Mouse (Mus musculus) neural tube, embryonic 14.5 days (tissue): ENCODE results near the gene Olfr1047. TPM values are rescaled to one million over a fixed set of nuclear protein-coding genes. Genes with fewer than 3 reads are reported as not detected.

Experiments used
- ATAC-seq: fragments of 200-750 bp; cut with Nextera tagmentation; 2 replicates; pipeline ENCODE4 v1.8.0; 2017; ENCODE audit warnings: low read depth, mild to moderate bottlenecking, moderate TSS enrichment, moderate library complexity
- H3K27ac ChIP-seq: fragments of 300-500 bp; sonication (generic); 2 replicates; pipeline ENCODE4 v1.5.1; 2014; ENCODE audit warnings: low read depth, mild to moderate bottlenecking, control low read depth, low read length, moderate library complexity, mixed read lengths
- H3K27me3 ChIP-seq: fragments of 300-500 bp; sonication (generic); 2 replicates; pipeline ENCODE4 v1.6.1; 2014; ENCODE audit warnings: low read length; ENCODE audit not compliant: control insufficient read depth, insufficient read depth
- H3K36me3 ChIP-seq: fragments of 300-500 bp; sonication (generic); 2 replicates; pipeline ENCODE4 v1.6.1; 2014; ENCODE audit warnings: low read length, mixed read lengths; ENCODE audit not compliant: control insufficient read depth, insufficient read depth
- H3K4me1 ChIP-seq: fragments of 300-500 bp; sonication (generic); 2 replicates; pipeline ENCODE4 v1.6.1; 2014; ENCODE audit warnings: low read length; ENCODE audit not compliant: control insufficient read depth, insufficient read depth
- H3K4me2 ChIP-seq: fragments of 300-500 bp; sonication (generic); 2 replicates; pipeline ENCODE4 v1.6.1; 2014; ENCODE audit warnings: mild to moderate bottlenecking, low read depth, low read length, control low read depth
- H3K4me3 ChIP-seq: fragments of 300-500 bp; sonication (generic); 2 replicates; pipeline ENCODE4 v1.5.1; 2014; ENCODE audit warnings: low read depth, low read length, control low read depth, mixed read lengths
- H3K9ac ChIP-seq: fragments of 300-500 bp; sonication (generic); replicated peaks from 2 replicates; pipeline ENCODE4 v1.6.1; 2014; ENCODE audit warnings: low read depth, mild to moderate bottlenecking, control low read depth, low read length, mixed read lengths
- H3K9me3 ChIP-seq: fragments of 300-500 bp; sonication (generic); 2 replicates; pipeline ENCODE4 v1.6.1; 2016; ENCODE audit warnings: low read length; ENCODE audit not compliant: control insufficient read depth
- polyA plus RNA-seq: library from polyadenylated mRNA; unstranded; fragments of >200 nt; fragmentation: Nextera tagmentation; extraction: Ambion mirVana; gene quantifications from 2 replicates; pipeline ENCODE4 v1.2.1, GENCODE M21; 2014

The Olfr1047 gene
- polyA plus RNA-seq, 1 experiment from 2014 or later = not detected

DNA sequence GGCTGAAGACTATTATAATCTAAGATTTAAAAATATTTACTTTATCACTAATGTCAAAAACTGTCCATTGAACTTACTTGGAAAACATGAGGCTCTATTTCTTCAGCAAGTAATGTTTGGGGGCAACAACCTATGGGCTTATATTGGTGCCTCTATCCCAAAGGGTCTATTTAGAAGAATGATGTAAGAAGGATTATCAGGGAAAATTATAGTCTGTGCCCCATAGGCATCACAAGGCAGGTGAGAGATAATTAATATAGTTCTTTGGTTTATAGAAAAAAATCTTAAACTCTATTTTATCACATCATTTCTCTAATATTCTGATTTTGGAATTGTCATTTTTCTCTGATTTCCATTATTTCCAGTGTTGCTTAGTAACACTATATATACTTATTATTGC is 53.5 kb downstream of the Olfr1047 start, which contains the start of gene Olfr1044:
Gene Olfr1044 (minus strand): TSS at position 101 of the 400 bp plus-strand sequence.
- Histone ChIP-seq H3K9ac (no peak within 1 kb of the TSS), H3K27ac (no peak within 1 kb of the TSS), H3K4me1 (no peaks in the 10 kb centered on the region), H3K36me3 (no peaks in the 10 kb centered on the region), H3K9me3 (no peaks in the 10 kb centered on the region), H3K27me3 (no peaks in the 10 kb centered on the region), H3K4me3 (no peak within 1 kb of the TSS), H3K4me2 (no peak within 1 kb of the TSS)
- no peak for ATAC-seq

Other genes with a start within 250 kb of the Olfr1047 start
- gene Olfr1031, start 241.1 kb downstream of the Olfr1047 start, polyA plus RNA-seq = not detected in 2 replicates
- not detected in 2 replicates for gene Olfr1032, start 225.9 kb downstream of the Olfr1047 start, polyA plus RNA-seq
- not detected in 2 replicates for gene Olfr1033, start 210.8 kb downstream of the Olfr1047 start, polyA plus RNA-seq
- not detected in 2 replicates for gene Olfr1034, start 185.5 kb downstream of the Olfr1047 start, polyA plus RNA-seq
- gene Olfr1036, start 157.4 kb downstream of the Olfr1047 start, polyA plus RNA-seq = not detected in 2 replicates
- gene Olfr1037, start 144.0 kb downstream of the Olfr1047 start, polyA plus RNA-seq = not detected in 2 replicates
- not detected in 2 replicates for gene Olfr1039, start 95.5 kb downstream of the Olfr1047 start, polyA plus RNA-seq
- not detected in 2 replicates for gene Olfr1040, start 84.7 kb downstream of the Olfr1047 start, polyA plus RNA-seq
- not detected in 2 replicates for gene Olfr1042, start 69.6 kb downstream of the Olfr1047 start, polyA plus RNA-seq
- not detected in 2 replicates for gene Olfr1043, start 63.9 kb downstream of the Olfr1047 start, polyA plus RNA-seq
- not detected in 2 replicates for gene Olfr1044, start 53.6 kb downstream of the Olfr1047 start, polyA plus RNA-seq
- not detected in 2 replicates for gene Olfr52, start 45.7 kb downstream of the Olfr1047 start, polyA plus RNA-seq
- gene Olfr1045, start 28.4 kb downstream of the Olfr1047 start, polyA plus RNA-seq = not detected in 2 replicates
- gene Olfr1046, start 12.1 kb downstream of the Olfr1047 start, polyA plus RNA-seq = not detected in 2 replicates
- not detected in 2 replicates for gene Olfr1048, start 8.9 kb upstream of the Olfr1047 start, polyA plus RNA-seq
- gene Olfr1049, start 26.9 kb upstream of the Olfr1047 start, polyA plus RNA-seq = not detected in 2 replicates
- gene Olfr1051, start 47.7 kb upstream of the Olfr1047 start, polyA plus RNA-seq = not detected in 2 replicates
- not detected in 2 replicates for gene Olfr1052, start 61.1 kb upstream of the Olfr1047 start, polyA plus RNA-seq
- gene Olfr1053, start 83.9 kb upstream of the Olfr1047 start, polyA plus RNA-seq = not detected in 2 replicates
- not detected in 2 replicates for gene Olfr1054, start 104.0 kb upstream of the Olfr1047 start, polyA plus RNA-seq
- not detected in 2 replicates for gene Olfr1055, start 118.9 kb upstream of the Olfr1047 start, polyA plus RNA-seq
- not detected in 2 replicates for gene Olfr1056, start 131.1 kb upstream of the Olfr1047 start, polyA plus RNA-seq
- not detected in 2 replicates for gene Olfr1057, start 147.0 kb upstream of the Olfr1047 start, polyA plus RNA-seq
- gene Olfr1058, start 157.2 kb upstream of the Olfr1047 start, polyA plus RNA-seq = not detected in 2 replicates
- not detected in 2 replicates for gene Olfr1061, start 182.6 kb upstream of the Olfr1047 start, polyA plus RNA-seq
- not detected in 2 replicates for gene Olfr1062, start 195.3 kb upstream of the Olfr1047 start, polyA plus RNA-seq
- gene Olfr1065, start 219.2 kb upstream of the Olfr1047 start, polyA plus RNA-seq = not detected in 2 replicates
- not detected in 2 replicates for gene Olfr1066, start 224.9 kb upstream of the Olfr1047 start, polyA plus RNA-seq